Mouse (Mus musculus) brown adipose tissue, adult 24 weeks (tissue): ENCODE measurements around the gene Nxt2. TPM values are rescaled to one million over a fixed set of nuclear protein-coding genes. Genes with fewer than 3 reads are reported as not detected.

Experiments used
- H3K27ac ChIP-seq: fragments of 200-500 bp; replicated peaks from 2 replicates; pipeline ENCODE4 v1.5.1; 2012; ENCODE audit warnings: low read depth, mild to moderate bottlenecking, low read length
- H3K4me1 ChIP-seq: fragments of 200-500 bp; 2 replicates; pipeline ENCODE4 v1.6.1; 2012; ENCODE audit warnings: low read length, mixed read lengths; ENCODE audit not compliant: control insufficient read depth, insufficient read depth, insufficient read length
- H3K4me3 ChIP-seq: fragments of 200-500 bp; 2 replicates; pipeline ENCODE4 v1.5.1; 2012; ENCODE audit warnings: low read depth, mild to moderate bottlenecking, low read length, moderate library complexity; ENCODE audit not compliant: insufficient read depth
- polyA plus RNA-seq: library from polyadenylated mRNA; stranded (reverse); fragments of >200 nt; gene quantifications from 2 replicates; pipeline ENCODE4 v1.2.4, GENCODE M21; 2012; ENCODE audit not compliant: missing spikeins, insufficient read depth, insufficient read length

Gene Nxt2
- polyA plus RNA-seq, 1 experiment: 24.8 TPM

DNA sequence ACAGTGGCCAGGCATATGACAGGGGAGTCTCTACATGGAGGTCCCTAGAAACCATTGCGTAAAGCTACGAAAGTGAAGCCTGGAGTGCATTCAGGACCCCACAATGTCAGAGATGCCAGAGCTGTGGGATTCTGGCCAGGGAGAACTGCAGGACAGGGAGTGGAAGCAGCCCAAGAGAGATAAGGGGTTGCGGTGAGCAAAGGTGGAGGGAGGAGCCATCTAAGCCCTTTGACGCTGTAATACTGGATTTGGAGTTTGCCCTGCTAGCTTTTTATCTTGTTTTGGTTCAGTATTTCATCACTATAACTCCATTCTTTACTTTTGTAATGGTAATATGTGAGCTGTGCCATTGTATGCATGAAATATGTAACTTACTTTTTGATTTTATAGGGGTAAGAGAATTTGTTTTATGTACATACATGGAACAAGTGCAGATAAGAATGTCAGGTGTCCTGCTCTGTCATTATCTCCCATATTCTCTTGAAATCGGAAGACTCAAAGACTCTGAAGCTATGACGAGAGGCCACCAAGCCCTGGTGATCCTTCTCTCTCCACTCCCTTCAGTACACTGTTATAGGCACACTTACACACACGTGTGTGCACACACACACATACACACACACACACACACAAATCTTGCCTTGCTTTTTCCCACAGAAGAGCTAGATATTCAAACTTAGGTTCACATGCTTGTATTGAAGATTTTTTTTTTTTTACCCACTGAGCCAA is 23.6 kb downstream of the Nxt2 start:
- H3K27ac ChIP-seq: no peak overlapping the region
- no peaks in the 10 kb centered on the region for H3K4me1 ChIP-seq
- H3K4me3 ChIP-seq: no peak overlapping the region

DNA sequence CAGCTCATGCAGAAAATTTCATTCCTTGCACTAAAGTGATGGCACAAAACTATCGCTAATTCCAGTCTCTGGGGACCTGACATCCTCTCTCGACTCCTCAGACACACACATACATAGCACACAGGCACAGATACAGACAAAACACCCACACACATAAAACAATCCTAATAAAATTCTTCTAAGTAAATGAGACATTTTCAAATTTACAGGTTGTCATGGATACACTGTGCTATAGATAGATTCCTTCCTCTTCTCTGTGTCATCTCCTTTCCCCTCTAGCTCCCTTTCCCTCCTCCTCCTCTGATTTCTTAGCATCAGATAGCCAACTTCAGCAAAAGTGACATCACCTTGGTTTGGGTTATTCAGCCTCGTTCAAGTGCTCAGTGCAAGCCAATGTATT is 49.5 kb downstream of the Nxt2 start:
- H3K27ac ChIP-seq: no peak overlapping the region
- H3K4me3 ChIP-seq: no peak overlapping the region
- H3K4me1 ChIP-seq: no peaks in the 10 kb centered on the region

DNA sequence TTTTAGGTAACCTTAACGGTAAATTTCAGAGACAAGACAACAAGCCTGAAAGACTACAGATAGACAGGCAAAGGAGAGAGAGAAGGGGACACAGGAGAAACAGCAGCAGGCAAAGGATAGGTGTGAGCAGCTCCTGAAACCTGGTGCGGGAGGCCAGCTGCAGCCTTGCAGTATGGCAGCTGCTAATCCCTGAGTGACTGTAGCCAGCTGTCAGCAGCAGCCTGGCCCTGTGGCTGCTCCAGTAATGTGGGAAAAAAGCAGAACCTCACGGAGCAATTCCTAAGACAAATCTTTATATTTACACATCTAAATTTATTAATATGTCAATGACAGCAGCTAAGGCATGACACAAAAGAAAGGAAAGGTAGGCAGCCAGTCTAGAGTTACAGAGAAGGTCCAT is 50.0 kb downstream of the Nxt2 start:
- no peak overlapping the region for H3K27ac ChIP-seq

DNA sequence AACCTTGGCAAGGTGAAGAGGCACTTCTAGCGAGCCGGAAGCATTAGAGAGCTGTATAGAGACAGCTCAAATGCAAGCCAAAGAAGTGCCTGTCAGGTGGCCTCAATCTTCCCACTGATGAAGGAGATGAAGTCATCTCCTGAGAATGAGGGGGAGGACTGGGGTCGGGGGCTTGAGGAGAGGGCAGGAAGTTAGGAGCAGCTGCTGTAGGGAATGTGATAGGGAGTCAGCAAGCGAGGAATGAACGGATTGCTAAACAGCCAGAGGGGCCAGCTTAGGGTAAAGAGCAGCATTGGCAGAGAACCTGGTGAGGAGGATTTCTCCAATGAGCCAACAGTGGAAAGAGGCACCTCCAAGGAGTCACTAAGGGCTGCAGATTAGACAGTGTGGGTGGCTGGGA is 59.3 kb downstream of the Nxt2 start:
- H3K4me1 ChIP-seq: no peaks in the 10 kb centered on the region
- H3K4me3 ChIP-seq: no peak overlapping the region
- no peak overlapping the region for H3K27ac ChIP-seq

More for the DNA sequence above, 50.0 kb downstream of the Nxt2 start:
- Histone ChIP-seq H3K4me1 (no peaks in the 10 kb centered on the region), H3K4me3 (no peak overlapping the region)

Other genes with a start within 250 kb of the Nxt2 start
- not detected in 2 replicates for gene Gucy2f, start 29.8 kb upstream of the Nxt2 start, polyA plus RNA-seq
- 0.67 TPM in 1 of 2 replicates, not detected in the other for gene Kcne1l, start 79.5 kb downstream of the Nxt2 start, polyA plus RNA-seq
- gene Acsl4, start 163.8 kb downstream of the Nxt2 start, polyA plus RNA-seq: 14.0 and 15.8 TPM in 2 replicates